Mouse (Mus musculus) frontal cortex, postnatal 14 days (tissue): ENCODE measurements around the gene Ugt1a6a.
"Not testable (repeated sequence)": the region's sequence is repeated elsewhere in the genome, so short reads cannot be mapped to it uniquely, and the experiment has no call there.

Source experiments
- DNase-seq, 2 experiments: peaks; one replicate each; pipeline ENCODE4 v3.0.0; 2022; ENCODE audit warnings: low spot score in 2 of 2

Ugt1a6a gene

GRCm38 (mm10) chr1:88135229-88135904 is 758 bp downstream of the Ugt1a6a start:
- not testable (repeated sequence) for DNase-seq

- no peak for DNase-seq
These were observed 2.0 kb downstream of the Ugt1a6a start for GRCm38 (mm10) chr1:88136646-88137045.

DNA sequence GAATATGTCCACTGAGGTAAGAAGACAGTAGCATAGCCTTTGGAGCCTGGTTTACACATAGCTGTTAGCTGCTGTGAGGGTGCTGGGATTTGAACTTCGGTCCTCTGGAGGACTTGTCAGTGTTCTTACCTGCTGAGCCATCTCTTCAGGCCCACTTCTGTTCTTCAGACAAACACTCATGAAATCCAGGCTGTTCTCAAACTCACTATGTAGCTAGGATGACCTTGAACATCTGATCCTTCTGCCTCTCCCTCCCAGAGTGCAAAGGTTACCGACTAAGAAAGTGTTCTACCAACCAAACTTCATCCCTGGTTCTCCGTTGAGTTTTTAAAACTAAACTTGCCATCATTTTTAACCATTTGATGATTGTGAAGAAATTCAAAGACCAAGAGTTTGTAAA is 2.7 kb downstream of the Ugt1a6a start:
- DNase-seq = no peak

DNA sequence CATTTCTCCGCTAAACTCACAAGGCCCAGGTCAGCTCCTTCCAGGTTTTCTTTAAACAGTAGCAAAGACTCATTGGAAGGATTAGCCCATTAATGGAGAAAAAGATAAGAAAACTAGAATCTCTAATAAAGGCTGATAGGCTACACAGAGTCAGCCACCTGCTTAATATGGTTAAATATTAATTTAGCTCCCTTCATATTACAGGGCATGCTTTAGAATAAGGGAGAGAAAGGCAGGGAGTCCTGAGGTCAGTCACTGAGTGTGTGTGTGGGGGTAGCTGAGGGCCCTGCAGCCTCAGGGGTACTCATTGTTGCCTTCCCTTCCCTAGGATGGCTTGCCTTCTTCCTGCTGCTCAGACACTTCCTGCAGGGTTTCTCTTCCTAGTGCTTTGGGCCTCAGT is 3.5 kb downstream of the Ugt1a6a start:
- DNase-seq = no peak

- DNase-seq = not testable (repeated sequence)
These were observed 5.9 kb downstream of the Ugt1a6a start for GRCm38 (mm10) chr1:88140492-88140891.

DNA sequence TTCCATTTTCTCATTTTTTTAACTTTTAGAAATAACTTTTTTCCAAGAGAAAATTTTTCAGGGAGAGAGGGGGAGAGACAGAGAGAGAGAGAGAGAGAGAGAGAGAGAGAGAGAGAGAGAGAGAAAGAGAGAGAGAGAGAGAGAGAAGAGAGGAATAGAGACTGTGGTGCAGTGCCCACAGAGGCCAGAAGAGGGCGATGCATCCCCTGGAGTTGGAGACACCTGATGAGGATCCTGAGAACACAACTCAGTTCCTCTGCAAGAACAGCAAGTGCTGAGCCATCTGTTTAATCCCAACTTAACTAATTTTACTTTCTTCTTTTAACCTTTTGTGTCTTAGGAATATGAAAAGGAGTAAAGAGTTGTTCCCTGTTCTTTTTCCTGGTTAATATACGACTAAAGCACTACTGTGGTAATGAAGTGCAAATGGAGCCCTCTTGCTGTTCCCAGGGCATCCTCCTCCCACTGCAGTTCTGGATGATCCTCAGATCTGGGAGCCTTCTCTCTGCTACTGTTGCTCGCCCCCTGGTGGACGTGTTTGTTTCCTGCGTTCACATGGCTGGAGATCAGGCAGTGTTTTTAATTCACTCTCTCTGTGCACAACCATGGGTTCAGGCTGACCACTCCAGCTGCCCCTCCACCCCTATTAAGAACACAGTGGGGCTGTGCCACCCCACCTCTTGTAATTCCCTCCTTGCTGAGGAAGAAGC is 9.5 kb downstream of the Ugt1a6a start:
- DNase-seq = peak in 1 of 2 experiments; percentile 21

GRCm38 (mm10) chr1:88145278-88145677 is 10.7 kb downstream of the Ugt1a6a start:
- DNase-seq = not testable (repeated sequence)

DNA sequence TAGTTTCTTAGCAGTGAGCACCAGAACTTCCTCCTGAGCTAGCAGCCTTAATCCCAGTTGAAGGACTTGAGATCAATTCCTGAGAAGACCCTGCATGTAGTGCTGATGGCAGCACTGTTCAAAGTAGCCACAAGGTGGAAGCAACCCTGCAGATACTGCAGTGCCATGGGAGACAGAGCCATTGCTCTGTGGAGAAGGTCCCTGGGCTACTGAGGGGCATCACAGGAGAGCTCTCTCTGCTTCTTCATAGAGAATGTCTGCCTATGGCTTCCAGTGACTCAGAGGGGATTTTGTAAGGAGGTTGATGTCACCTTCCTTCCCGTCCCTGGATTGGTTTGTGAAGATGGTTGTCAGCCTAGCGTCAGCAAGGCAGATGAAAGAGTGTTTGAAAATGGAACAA is 15.5 kb downstream of the Ugt1a6a start:
- not testable (repeated sequence) for DNase-seq

GRCm38 (mm10) chr1:88158430-88158829 is 23.8 kb downstream of the Ugt1a6a start:
- no peak for DNase-seq

DNA sequence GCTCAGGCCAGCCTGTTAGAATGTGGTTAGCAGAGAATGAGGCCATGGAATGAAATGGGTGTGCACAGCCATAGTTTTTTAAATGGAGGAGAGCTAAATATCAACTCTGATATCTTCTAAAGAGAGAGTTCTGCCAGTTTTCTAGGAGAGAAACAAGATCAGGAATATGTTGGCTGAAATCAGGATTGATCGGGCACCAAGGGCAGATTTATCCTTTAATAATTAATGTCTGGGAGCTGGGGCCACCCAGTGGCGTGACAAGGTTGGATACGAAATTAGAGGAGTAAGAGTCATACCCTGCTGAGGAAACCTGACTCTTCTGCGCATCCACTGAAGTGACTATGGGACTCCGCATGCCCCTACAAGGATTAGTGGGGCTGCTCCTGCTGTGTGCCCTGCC is 31.1 kb downstream of the Ugt1a6a start, which contains the start of gene Ugt1a5:
TSS of gene Ugt1a5 (plus strand) at position 302 of the 400 bp plus-strand sequence.
- no peak for DNase-seq

GRCm38 (mm10) chr1:88172190-88172589 is 37.6 kb downstream of the Ugt1a6a start:
- DNase-seq = not testable (repeated sequence)

- DNase-seq = no peak
These were observed 45.0 kb downstream of the Ugt1a6a start for GRCm38 (mm10) chr1:88179657-88180056.

- no peak for DNase-seq
These were observed 51.8 kb downstream of the Ugt1a6a start for GRCm38 (mm10) chr1:88186325-88186935.

- no peak for DNase-seq
These were observed 57.5 kb downstream of the Ugt1a6a start for GRCm38 (mm10) chr1:88192136-88192535.

- no peak for DNase-seq
These were observed 61.1 kb downstream of the Ugt1a6a start for GRCm38 (mm10) chr1:88195687-88196086.

DNA sequence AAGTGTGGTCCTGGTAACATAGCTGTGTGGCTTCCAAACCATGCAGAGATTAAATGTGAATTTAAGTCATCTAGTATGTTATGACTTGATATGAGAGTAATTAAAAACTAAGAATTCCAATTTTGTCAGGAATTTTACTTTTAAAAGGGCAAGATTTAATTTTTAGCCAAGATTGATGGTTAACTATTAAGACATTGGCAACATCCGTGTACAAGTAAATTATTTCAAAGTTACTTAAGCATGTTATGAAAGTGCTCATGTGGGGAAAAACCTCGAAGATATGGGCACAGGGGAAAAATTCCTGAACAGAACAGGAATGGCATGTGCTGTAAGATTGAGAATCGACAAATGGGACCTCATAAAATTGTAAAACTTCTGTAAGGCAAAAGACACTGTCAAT is 62.8 kb downstream of the Ugt1a6a start:
- no peak for DNase-seq

GRCm38 (mm10) chr1:88199996-88200395 is 65.4 kb downstream of the Ugt1a6a start:
- DNase-seq = no peak

GRCm38 (mm10) chr1:88200456-88200855 is 65.8 kb downstream of the Ugt1a6a start, which contains the start of gene Ugt1a2:
Ugt1a2 (plus strand) TSS chr1:88200601.
- DNase-seq = no peak

DNA sequence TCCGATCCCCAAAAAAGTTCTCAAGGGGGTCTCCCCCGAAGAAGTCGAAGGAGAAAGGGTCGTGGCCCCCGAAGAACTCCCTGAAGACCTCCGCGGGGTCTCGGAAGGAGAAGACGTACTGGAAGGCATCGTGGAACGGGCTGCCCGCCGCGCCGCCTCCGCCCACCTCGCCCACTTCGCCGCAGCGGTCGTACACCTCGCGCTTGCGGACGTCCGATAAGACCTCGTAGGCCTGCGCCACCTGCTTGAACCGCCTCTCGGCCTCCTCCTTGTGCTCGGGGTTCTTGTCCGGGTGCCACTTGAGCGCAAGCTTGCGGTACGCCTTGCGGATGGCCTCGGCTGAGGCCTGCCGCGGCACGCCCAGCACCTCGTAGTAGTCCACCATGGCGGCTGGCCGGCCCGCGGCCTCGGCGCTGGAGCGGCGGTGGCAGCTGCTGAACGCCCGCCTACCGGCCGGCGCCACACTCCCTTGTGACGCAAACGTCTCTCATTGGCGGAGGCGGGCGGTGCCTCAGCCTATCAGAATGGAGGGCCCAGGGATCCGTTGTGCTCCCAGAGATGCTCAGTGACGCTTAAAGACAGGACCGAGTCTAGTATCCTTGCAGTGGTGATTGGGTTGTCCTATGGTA is 70.8 kb downstream of the Ugt1a6a start, which contains the start of gene Dnajb3:
TSS of gene Dnajb3 (minus strand) at position 489 of the 629 bp plus-strand sequence.
- DNase-seq = peak; percentile 66 to 73

- DNase-seq = no peak
These were observed 72.4 kb downstream of the Ugt1a6a start for GRCm38 (mm10) chr1:88206843-88207479.

GRCm38 (mm10) chr1:88211812-88212211 is 77.2 kb downstream of the Ugt1a6a start, which contains the start of gene Ugt1a1:
Ugt1a1 (plus strand) TSS chr1:88211959.
- DNase-seq = no peak
